Mouse (Mus musculus) midbrain, embryonic 11.5 days (tissue): ENCODE measurements around the gene Nr1h2. TPM values are rescaled to one million over a fixed set of nuclear protein-coding genes. Genes with fewer than 3 reads are reported as not detected.

Experiments used
- ATAC-seq: fragments of 200-750 bp; cut with Nextera tagmentation; 2 replicates; pipeline ENCODE4 v1.8.0; 2017; ENCODE audit warnings: moderate TSS enrichment, moderate library complexity; ENCODE audit not compliant: low FRiP score
- DNase-seq: peaks from one replicate; pipeline ENCODE4 v3.0.0; 2015; ENCODE audit warnings: low spot score; ENCODE audit errors: missing footprints
- H3K27ac ChIP-seq: fragments of 300-500 bp; sonication (generic); 2 replicates; pipeline ENCODE4 v1.5.1; 2014; ENCODE audit warnings: low read depth, low read length
- H3K27me3 ChIP-seq: fragments of 300-500 bp; sonication (generic); 2 replicates; pipeline ENCODE4 v1.6.1; 2014; ENCODE audit warnings: mild to moderate bottlenecking, low read length, moderate library complexity, mixed read lengths; ENCODE audit not compliant: control insufficient read depth, insufficient read depth
- H3K36me3 ChIP-seq: fragments of 300-500 bp; sonication (generic); 2 replicates; pipeline ENCODE4 v1.6.1; 2014; ENCODE audit warnings: mild to moderate bottlenecking, low read length, moderate library complexity, mixed read lengths; ENCODE audit not compliant: control insufficient read depth, insufficient read depth
- H3K4me1 ChIP-seq: fragments of 300-500 bp; sonication (generic); 2 replicates; pipeline ENCODE4 v1.6.1; 2014; ENCODE audit warnings: low read length; ENCODE audit not compliant: control insufficient read depth, insufficient read depth
- H3K4me2 ChIP-seq: fragments of 300-500 bp; sonication (generic); 2 replicates; pipeline ENCODE4 v1.6.1; 2014; ENCODE audit warnings: mild to moderate bottlenecking, moderate library complexity
- H3K4me3 ChIP-seq: fragments of 300-500 bp; sonication (generic); 2 replicates; pipeline ENCODE4 v1.5.1; 2014; ENCODE audit warnings: low read depth, low read length
- H3K9ac ChIP-seq: fragments of 300-500 bp; sonication (generic); 2 replicates; pipeline ENCODE4 v1.6.1; 2014; ENCODE audit warnings: low read length
- H3K9me3 ChIP-seq: fragments of 300-500 bp; sonication (generic); 2 replicates; pipeline ENCODE4 v1.6.1; 2016; ENCODE audit warnings: low read length; ENCODE audit not compliant: control insufficient read depth
- WGBS: fragments of 180-500 bp; shearing (Covaris S2); extraction: QIAGEN DNeasy Blood & Tissue Kit; methylation state at CpG from one replicate; pipeline ENCODE4 v1.1.7; 2014; 5-methylcytosine and 5-hydroxymethylcytosine counted together
- polyA plus RNA-seq: library from polyadenylated mRNA; unstranded; fragments of >200 nt; fragmentation: Nextera tagmentation; extraction: Ambion mirVana; gene quantifications from 2 replicates; pipeline ENCODE4 v1.2.1, GENCODE M21; 2014

Nr1h2 gene
- 63.8 and 69.6 TPM in 2 replicates for polyA plus RNA-seq

GRCm38 (mm10) chr7:44553826-44554225 is at the start of gene Nr1h2:
TSS of gene Nr1h2 (minus strand) at chr7:44553951.
- Histone ChIP-seq H3K36me3 (peaks cover 18% of the 10 kb centered on the region), H3K4me2 (peak within 1 kb of the TSS; percentile 61), H3K27me3 (no peaks in the 10 kb centered on the region), H3K9ac (peak within 1 kb of the TSS; percentile 56), H3K9me3 (no peaks in the 10 kb centered on the region), H3K27ac (peak within 1 kb of the TSS; percentile 88), H3K4me3 (peak within 1 kb of the TSS; percentile 84), H3K4me1 (peaks cover 6% of the 10 kb centered on the region)
- under 1% methylated on average over 22 of the region's 22 CpGs for WGBS
- ATAC-seq, result peak; percentile 80
- peak; percentile 100 for DNase-seq

DNA sequence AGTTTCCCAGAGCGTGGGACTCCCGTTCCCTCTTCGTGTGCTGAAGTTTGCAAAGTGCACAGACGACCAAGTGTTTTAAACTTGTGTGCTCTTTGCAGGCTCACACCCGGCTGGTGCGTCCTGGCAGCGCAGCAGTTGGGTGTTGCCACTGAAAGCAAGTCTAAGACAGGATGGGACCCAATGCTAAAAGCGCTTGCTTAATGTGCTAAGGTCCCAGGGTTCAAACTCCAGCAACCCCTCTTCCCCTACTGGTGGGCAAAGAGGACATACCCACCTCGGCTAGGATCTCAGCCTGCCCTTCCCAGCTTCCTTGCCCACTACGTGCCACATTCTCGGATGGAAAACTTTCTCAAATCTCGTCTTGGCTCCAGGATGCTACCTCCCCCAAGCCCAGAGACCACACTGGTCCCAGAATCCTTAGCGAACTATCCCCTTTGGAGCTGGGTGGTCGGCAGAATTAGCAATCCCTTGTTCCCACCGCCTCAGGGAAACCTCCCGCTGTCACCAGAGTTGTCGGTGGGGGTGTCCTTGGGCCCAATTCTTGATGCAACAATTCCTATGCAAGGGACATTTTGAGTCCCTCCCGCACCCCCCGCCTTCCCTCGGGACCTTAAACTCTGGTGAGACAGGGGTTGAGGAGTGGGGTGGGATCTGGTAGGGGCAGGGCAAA is 49.6 kb upstream of the Nr1h2 start:
- Histone ChIP-seq H3K9ac (peak overlapping the region; percentile 37; the same call in 1 of the 2 replicates), H3K9me3 (no peaks in the 10 kb centered on the region), H3K4me1 (peaks cover 26% of the 10 kb centered on the region), H3K4me3 (peak overlapping the region; percentile 24; the same call in 1 of the 2 replicates), H3K4me2 (peak overlapping the region; percentile 42), H3K36me3 (no peaks in the 10 kb centered on the region), H3K27ac (no peak overlapping the region; the same call in 1 of the 2 replicates), H3K27me3 (peaks cover 26% of the 10 kb centered on the region)
- 2% methylated on average over 20 of the region's 20 CpGs for WGBS
- DNase-seq (peak; percentile 90), ATAC-seq (no peak)

DNA sequence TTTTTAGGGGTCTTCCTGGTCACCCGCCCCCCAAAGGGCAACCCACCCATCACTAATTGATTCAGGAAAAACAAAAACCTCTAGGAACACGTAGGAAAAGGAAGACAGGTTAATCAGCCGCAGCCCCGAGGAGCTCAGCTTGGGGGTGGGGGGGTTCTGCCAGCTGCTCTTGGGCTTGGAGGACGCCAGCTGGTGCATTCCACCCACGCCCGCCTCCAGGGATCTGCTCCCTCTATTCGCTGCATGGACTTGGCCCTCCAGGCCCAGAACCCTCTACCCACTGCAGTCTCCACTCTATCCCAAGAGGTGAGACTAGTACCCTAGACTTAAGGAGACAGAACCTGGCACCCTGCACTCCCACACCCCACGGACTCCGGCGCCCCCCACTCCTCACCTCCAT is 48.7 kb upstream of the Nr1h2 start:
- H3K27me3 ChIP-seq, result peaks cover 26% of the 10 kb centered on the region
- H3K9me3 ChIP-seq, result no peaks in the 10 kb centered on the region
- no peak overlapping the region for H3K4me3 ChIP-seq
- no peak overlapping the region; the same call in 1 of the 2 replicates for H3K9ac ChIP-seq
- H3K27ac ChIP-seq, result no peak overlapping the region
- 14% methylated on average over 11 of the region's 11 CpGs for WGBS
- DNase-seq, result peak; percentile 87
- H3K4me1 ChIP-seq, result peaks cover 26% of the 10 kb centered on the region
- H3K4me2 ChIP-seq, result peak overlapping the region; percentile 3; the same call in 1 of the 2 replicates
- H3K36me3 ChIP-seq, result no peaks in the 10 kb centered on the region
- ATAC-seq, result peak; percentile 33

GRCm38 (mm10) chr7:44601646-44602045 is 47.9 kb upstream of the Nr1h2 start:
- Histone ChIP-seq H3K4me3 (no peak overlapping the region), H3K4me2 (peak overlapping the region; percentile 20), H3K9me3 (no peaks in the 10 kb centered on the region), H3K36me3 (no peaks in the 10 kb centered on the region), H3K4me1 (peaks cover 26% of the 10 kb centered on the region), H3K9ac (peak overlapping the region; percentile 47; the same call in 1 of the 2 replicates), H3K27ac (no peak overlapping the region), H3K27me3 (peaks cover 22% of the 10 kb centered on the region)
- WGBS, result 16% methylated on average over 19 of the region's 19 CpGs
- ATAC-seq (no peak), DNase-seq (peak; percentile 81)

DNA sequence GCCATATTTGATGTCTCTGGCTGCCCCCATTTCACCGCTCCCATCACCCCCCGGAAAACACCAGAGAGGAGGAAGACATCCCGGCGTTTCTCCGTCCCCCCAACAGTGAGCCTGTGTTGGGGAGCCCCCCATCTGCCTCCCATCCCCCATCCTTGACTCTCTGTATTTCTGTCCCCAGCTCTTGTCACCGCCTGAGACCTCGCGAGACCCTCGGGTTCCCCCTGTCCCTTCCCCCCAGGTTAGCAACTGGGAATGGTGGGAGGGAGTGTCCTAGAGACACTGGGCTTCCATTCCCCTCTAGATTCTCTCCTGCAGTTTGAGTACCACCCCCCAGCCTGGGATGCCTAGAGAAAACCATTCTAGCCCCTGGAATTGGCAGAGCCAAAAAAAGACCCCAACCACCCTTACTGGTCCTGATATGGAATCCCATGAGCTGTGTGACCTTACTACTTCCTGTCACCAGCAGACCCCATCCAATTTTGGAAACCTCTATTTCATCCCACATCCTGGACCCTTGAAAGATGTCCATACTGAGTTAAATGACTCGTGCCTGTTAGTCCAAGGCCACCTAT is 47.0 kb upstream of the Nr1h2 start:
- Histone ChIP-seq H3K4me3 (no peak overlapping the region), H3K4me2 (no peak overlapping the region), H3K27me3 (peaks cover 14% of the 10 kb centered on the region), H3K9me3 (no peaks in the 10 kb centered on the region), H3K4me1 (peaks cover 26% of the 10 kb centered on the region), H3K36me3 (no peaks in the 10 kb centered on the region), H3K9ac (no peak overlapping the region), H3K27ac (no peak overlapping the region)
- ATAC-seq, result no peak
- peak; percentile 53 for DNase-seq
- 82% methylated on average over 10 of the region's 10 CpGs for WGBS

DNA sequence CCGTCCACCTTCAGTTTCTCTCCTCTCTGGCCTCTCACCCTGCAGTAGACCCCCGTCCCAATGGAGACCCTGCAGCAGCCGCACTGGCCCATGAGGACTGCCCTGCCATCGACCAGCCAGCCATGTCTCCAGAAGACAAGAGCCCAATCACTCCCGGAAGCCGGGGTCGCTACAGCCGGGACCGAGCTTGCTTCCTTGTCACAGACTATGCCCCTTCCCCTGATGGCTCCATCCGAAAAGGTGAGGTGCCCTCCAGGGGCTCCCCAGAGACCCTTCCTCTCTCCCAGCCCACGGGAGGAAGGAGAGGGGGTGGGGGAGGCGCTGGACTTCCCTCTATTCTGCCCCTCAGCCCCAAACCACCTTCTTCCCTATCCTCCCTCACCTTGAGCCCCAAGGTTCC is 44.6 kb upstream of the Nr1h2 start:
- no peaks in the 10 kb centered on the region for H3K9me3 ChIP-seq
- H3K9ac ChIP-seq, result no peak overlapping the region
- H3K36me3 ChIP-seq, result no peaks in the 10 kb centered on the region
- DNase-seq (no peak), ATAC-seq (no peak)
- peaks cover 22% of the 10 kb centered on the region for H3K4me1 ChIP-seq
- WGBS, result 84% methylated on average over 11 of the region's 12 CpGs
- H3K4me3 ChIP-seq, result no peak overlapping the region
- H3K27me3 ChIP-seq, result peaks cover 12% of the 10 kb centered on the region
- no peak overlapping the region for H3K27ac ChIP-seq
- H3K4me2 ChIP-seq, result no peak overlapping the region

- H3K4me1 ChIP-seq, result peaks cover 21% of the 10 kb centered on the region
- H3K27ac ChIP-seq, result no peak overlapping the region
- ATAC-seq (no peak), DNase-seq (peak; percentile 67)
- no peak overlapping the region for H3K4me2 ChIP-seq
- H3K36me3 ChIP-seq, result no peaks in the 10 kb centered on the region
- H3K4me3 ChIP-seq, result no peak overlapping the region
- no peaks in the 10 kb centered on the region for H3K9me3 ChIP-seq
- 84% methylated on average over 4 of the region's 4 CpGs for WGBS
- H3K27me3 ChIP-seq, result peaks cover 16% of the 10 kb centered on the region
- no peak overlapping the region for H3K9ac ChIP-seq
Measured at GRCm38 (mm10) chr7:44597666-44598065, 43.9 kb upstream of the Nr1h2 start.

DNA sequence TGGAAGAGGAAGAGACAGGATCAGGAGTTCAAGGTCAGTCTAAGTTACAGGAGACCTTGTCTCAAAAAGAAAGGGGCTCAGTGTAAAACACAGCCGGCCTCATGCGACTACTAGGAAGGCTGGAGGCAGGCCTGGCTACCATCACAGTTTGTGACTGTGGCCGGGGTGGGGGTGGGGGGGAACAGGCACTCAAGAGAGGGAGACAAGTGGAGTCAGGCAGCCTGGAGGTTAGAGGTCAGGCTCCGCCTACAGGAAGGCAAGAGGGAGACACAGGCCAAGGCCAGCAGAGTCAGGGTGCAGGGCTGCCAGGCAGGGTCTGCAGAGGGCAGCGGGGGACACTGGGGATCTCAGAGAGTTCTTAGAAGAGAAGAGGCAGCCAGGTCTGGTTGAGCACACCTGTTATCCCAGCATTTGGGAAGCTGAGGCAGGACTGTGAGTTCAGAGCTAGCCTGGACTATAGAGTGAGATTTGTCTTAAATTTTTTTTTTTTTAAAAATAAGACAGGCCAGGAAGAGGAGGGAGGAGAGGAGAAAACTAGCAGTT is 43.3 kb upstream of the Nr1h2 start:
- H3K36me3 ChIP-seq, result no peaks in the 10 kb centered on the region
- H3K9ac ChIP-seq, result no peak overlapping the region
- H3K4me2 ChIP-seq, result no peak overlapping the region
- peaks cover 16% of the 10 kb centered on the region for H3K4me1 ChIP-seq
- peaks cover 19% of the 10 kb centered on the region for H3K27me3 ChIP-seq
- WGBS, result 65% methylated on average over 5 of the region's 5 CpGs
- H3K27ac ChIP-seq, result no peak overlapping the region
- DNase-seq (peak; percentile 53), ATAC-seq (no peak)
- no peaks in the 10 kb centered on the region for H3K9me3 ChIP-seq
- no peak overlapping the region for H3K4me3 ChIP-seq

GRCm38 (mm10) chr7:44596051-44596450 is 42.3 kb upstream of the Nr1h2 start:
- no peak for DNase-seq
- Histone ChIP-seq H3K9me3 (no peaks in the 10 kb centered on the region), H3K4me3 (no peak overlapping the region), H3K4me2 (no peak overlapping the region), H3K9ac (no peak overlapping the region), H3K27me3 (peaks cover 24% of the 10 kb centered on the region), H3K27ac (no peak overlapping the region), H3K36me3 (no peaks in the 10 kb centered on the region), H3K4me1 (peaks cover 22% of the 10 kb centered on the region)
- ATAC-seq, result no peak
- WGBS, result 88% methylated on average over 6 of the region's 6 CpGs
